Mouse (Mus musculus): ENCODE results near the gene Itgad.

- TF ChIP-seq POLR2A (IDR thresholded peaks at IDR 0.05; ENCODE audit: low read depth, low read length) (no peak), CTCF (IDR thresholded peaks at IDR 0.05; ENCODE audit: extremely low read depth, insufficient read depth, insufficient read length, insufficient replicate concordance) (no peak)
Observed at GRCm38 (mm10) chr7:128178385-128178784, 24.2 kb downstream of the Itgad start.

Measured in spleen, adult 2 months (tissue).